Mouse (Mus musculus): ENCODE data around the gene Tkfc. TPM values are rescaled to one million over a fixed set of nuclear protein-coding genes. Genes with fewer than 3 reads are reported as not detected.
A peak's percentile ranks its signal among the peaks of the same experiment; 100 is the strongest.
"Not testable (repeated sequence)": the region's sequence is repeated elsewhere in the genome, so short reads cannot be mapped to it uniquely, and the experiment has no call there.

Tkfc gene
- total RNA-seq, 2 experiments from 2014 or later: 3.0 to 4.5 TPM

- DNase-seq: no peak
- TF ChIP-seq CTCF (IDR thresholded peaks at IDR 0.05): no peak
- Histone ChIP-seq H3K27ac (no peak overlapping the region), H3K4me3 (no peak overlapping the region)
- intact Hi-C loops (cut with DNase I): no loop called here
Observed at GRCm38 (mm10) chr19:10580761-10581160, 24.7 kb downstream of the Tkfc start.

GRCm38 (mm10) chr19:10580102-10580501, 25.4 kb downstream of the Tkfc start:
- no peak overlapping the region for H3K4me3 ChIP-seq
- TF ChIP-seq CTCF (IDR thresholded peaks at IDR 0.05): no peak
- no peak for DNase-seq
- intact Hi-C loops (cut with DNase I): no loop called here
- H3K27ac ChIP-seq: no peak overlapping the region

DNA sequence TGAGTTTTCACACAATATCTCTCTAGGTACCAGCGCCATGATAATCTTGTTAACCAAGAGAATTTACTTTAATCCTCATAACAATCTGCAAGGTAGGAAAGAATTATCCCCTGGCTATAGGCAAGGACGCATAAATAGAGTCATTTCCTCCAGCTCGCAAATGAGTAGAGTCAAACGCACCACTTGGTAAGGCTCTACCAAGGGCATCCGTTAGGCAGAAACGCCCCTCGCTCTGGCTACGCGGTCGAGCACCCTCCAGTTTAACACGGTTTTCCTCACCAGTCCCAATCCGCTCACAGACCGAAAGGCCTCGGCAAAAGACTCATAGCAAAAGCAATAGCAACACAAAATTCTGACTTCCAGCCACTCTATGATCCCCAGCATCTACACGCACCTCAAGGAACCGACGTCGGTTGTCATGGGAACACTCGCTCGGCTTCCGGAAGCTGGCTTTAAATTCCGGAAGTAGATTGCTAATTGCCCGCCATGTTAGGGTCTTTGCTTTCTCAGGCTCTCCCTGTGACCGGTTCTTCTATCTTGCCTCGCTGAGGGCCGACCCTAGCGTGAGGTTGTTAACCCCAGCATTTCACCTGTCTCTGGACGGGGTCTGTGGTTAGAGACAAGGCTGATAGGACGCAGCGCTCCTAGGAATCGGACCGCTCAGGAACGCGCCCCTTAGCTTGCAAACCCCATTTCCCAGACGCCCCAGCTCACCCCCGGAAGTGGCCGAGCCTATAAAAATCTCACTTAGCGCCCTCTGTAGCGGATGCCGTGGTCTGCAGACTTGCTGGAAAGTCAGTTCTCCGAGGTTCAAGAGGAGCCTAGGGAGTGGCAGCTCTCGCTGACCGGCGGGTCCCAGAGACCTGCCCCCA, 28.5 kb downstream of the Tkfc start, which contains the start of the genes Cyb561a3 and Tmem138:
TSS of gene Cyb561a3 (plus strand) at position 483 of the 872 bp plus-strand sequence.
TSS of gene Tmem138 (minus strand) at position 673 of the 872 bp plus-strand sequence.
- H3K4me3 ChIP-seq: peak within 1 kb of the TSS; percentile 92
- peak within 1 kb of the TSS; percentile 97 for H3K27ac ChIP-seq
- peak; percentile 92 for DNase-seq
- peak; percentile 72 for TF ChIP-seq CTCF (IDR thresholded peaks at IDR 0.05)
- intact Hi-C loops (cut with DNase I): loop anchor here (2.0 kb wide), 2 partner anchors 22 to 28 kb away; partner anchors contain the start of genes Ddb1 and Tkfc

- Histone ChIP-seq H3K27ac (no peak overlapping the region), H3K4me3 (no peak overlapping the region)
- no peak for DNase-seq
- intact Hi-C loops (cut with DNase I): no loop called here
- no peak for TF ChIP-seq CTCF (IDR thresholded peaks at IDR 0.05)
Observed at GRCm38 (mm10) chr19:10569627-10570026, 35.8 kb downstream of the Tkfc start.

DNA sequence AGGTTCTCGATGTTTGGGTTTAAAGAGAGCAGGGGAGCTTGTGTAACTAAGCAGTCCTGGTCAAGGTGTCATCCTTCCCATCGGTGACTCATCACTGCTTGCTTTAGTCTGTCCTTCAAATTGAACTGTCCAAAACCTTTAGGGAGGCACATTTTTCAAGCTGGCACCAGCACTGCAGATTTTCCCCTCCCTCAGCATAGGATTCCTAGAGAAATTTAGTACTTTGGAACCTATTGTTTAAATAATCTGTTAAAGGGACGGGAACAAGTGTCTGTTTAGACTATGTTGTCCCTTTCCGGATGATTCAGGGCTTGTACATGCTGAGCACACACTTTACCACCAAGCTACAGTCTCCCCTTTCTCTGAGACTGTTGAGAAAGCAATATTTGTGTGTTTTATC, 40.2 kb downstream of the Tkfc start:
- TF ChIP-seq CTCF (IDR thresholded peaks at IDR 0.05): no peak
- H3K27ac ChIP-seq: no peak overlapping the region
- no peak for DNase-seq
- H3K4me3 ChIP-seq: no peak overlapping the region
- intact Hi-C loops (cut with DNase I): no loop called here

DNA sequence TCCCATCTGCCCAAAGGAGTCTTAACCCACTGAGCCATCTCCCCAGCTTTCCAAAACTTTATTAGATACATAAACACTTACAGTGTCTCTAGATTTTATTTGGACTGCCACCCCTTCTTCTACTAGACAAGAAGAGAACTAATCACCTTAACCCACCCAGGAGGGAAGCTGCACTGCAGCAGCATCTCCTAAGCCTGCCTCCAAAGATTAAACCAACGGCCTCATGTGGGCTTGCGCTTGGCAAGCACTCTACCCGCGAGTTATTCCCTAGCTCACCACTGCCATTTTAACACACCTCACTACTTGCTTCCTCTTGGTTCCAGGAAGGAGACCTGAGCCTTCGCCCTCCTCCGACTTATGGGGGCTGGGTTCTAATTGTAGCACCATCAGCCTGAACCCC, 41.2 kb downstream of the Tkfc start:
- Histone ChIP-seq H3K4me3 (no peak overlapping the region), H3K27ac (no peak overlapping the region)
- TF ChIP-seq CTCF (IDR thresholded peaks at IDR 0.05): no peak
- intact Hi-C loops (cut with DNase I): no loop called here
- DNase-seq: no peak

- intact Hi-C loops (cut with DNase I): no loop called here
- H3K27ac ChIP-seq: peak overlapping the region; percentile 71; the same call in 1 of the 2 replicates
- no peak for DNase-seq
- no peak overlapping the region for H3K4me3 ChIP-seq
- no peak for TF ChIP-seq CTCF (IDR thresholded peaks at IDR 0.05)
Observed at GRCm38 (mm10) chr19:10562351-10562750, 43.1 kb downstream of the Tkfc start.

DNA sequence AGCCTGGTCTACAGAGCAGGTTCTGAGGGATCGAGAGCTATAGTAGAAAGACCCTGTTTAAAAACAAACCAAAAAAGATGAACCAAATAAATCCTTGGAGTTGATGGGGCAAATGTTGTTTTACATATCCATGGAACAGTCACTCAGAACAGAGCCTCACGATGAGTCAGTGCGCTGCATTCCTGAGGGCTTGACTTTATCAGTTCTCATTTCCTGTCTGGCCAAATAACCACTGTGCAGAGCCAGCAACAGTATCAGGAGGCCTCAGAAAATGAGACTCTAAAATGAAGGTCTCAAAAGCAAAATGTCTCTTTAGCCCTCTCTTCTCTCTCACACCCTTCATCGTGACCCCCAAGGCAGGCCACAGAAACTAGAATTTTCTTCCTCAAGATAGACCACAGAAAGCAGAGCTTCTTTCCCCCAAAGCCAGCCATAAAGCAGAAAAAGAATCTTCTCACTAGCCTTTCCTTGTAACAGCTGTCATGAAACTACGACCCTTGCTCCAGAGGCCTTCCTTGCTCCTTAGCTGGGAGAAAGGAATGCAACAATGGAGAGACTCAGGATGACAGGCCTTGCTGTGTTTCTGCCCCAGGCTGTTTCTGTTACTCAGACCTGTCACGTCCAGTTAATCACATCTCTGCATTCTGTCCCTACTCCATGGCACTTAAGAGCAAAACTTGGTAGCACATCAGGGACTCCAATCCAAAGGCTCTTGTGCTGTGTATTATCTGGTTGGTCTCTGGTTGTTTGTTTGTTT, 43.7 kb downstream of the Tkfc start:
- intact Hi-C loops (cut with DNase I): no loop called here
- H3K27ac ChIP-seq: peak overlapping the region; percentile 71
- DNase-seq: peak; percentile 22
- TF ChIP-seq CTCF (IDR thresholded peaks at IDR 0.05): no peak
- no peak overlapping the region for H3K4me3 ChIP-seq

DNA sequence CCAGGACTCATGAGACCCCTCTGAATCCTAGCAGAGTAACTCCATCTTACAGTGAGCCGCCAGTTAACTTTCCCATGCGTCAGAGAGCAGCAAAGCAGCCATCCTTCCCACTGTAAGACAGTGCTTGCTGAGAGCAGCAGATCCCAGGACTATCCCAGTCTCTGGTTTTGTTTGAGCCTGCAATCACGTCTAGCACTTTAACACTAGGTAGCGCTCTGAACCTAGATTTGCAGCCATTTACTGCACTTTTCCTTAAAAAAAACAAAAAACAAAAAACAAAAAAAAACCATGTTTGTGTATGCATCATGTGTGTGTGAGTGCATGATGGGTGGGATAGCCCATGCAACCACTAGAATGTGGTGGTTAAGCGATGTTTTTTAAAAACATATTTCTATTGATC, 45.3 kb downstream of the Tkfc start:
- peak; percentile 24; the same call in 1 of the 2 replicates for TF ChIP-seq CTCF (IDR thresholded peaks at IDR 0.05)
- H3K4me3 ChIP-seq: no peak overlapping the region
- DNase-seq: no peak
- intact Hi-C loops (cut with DNase I): no loop called here
- H3K27ac ChIP-seq: no peak overlapping the region

DNA sequence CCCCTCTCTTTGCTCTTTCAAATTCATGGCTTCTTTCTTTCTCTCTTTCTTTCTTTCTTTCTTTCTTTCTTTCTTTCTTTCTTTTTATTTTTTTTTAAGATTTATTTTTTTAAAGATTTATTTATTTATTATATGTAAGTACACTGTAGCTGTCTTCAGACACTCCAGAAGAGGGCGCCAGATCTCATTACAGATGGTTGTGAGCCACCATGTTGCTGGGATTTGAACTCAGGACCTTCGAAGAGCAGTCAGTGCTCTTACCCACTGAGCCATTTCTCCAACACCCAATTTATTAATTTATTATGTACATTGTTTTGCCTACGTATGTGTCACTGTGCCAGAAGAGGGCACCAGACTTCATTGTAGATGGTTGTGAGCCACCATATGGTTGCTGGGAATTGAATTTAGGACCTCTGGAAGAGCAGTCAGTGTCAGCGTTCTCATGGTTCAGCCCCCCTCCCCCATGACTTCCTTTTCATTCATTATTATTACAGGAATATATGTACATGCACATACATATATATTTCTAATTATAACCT, 47.5 kb downstream of the Tkfc start:
- DNase-seq; H3K4me3 ChIP-seq; H3K27ac ChIP-seq; intact Hi-C loops (cut with DNase I): not testable (repeated sequence)
- peak; percentile 47 for TF ChIP-seq CTCF (IDR thresholded peaks at IDR 0.05)

DNA sequence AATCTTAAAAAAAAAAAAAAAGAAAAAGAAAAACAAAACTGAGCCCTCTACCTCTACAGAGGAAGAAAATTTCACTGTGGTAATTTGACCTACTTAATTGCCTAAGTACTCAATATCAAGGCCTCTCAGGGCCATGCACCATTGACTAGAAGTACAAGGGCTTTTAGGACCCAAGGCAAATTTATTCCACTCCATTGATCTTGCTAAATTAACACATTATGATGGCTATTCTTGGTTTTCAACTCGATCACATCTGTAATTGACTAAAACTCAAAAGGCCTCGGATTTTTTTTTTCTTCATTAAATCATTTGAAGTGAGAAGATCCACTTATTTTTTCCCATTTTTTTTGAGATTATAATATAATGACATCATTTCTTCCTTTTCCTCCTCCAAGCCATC, 48.0 kb downstream of the Tkfc start:
- intact Hi-C loops (cut with DNase I): no loop called here
- no peak for DNase-seq
- H3K4me3 ChIP-seq: no peak overlapping the region
- no peak for TF ChIP-seq CTCF (IDR thresholded peaks at IDR 0.05)
- no peak overlapping the region for H3K27ac ChIP-seq

GRCm38 (mm10) chr19:10557001-10557400, 48.5 kb downstream of the Tkfc start:
- Histone ChIP-seq H3K27ac (no peak overlapping the region), H3K4me3 (no peak overlapping the region)
- no peak for TF ChIP-seq CTCF (IDR thresholded peaks at IDR 0.05)
- no peak for DNase-seq
- intact Hi-C loops (cut with DNase I): no loop called here
